Mouse (Mus musculus): ENCODE data around the gene Rassf1. TPM values are rescaled to one million over a fixed set of nuclear protein-coding genes. Genes with fewer than 3 reads are reported as not detected.

The Rassf1 gene
- polyA plus RNA-seq (2014; fragmentation: Illumina TruSeq; extraction: RNeasy Lipid Tissue Mini Kit (QIAGEN cat#74804); ENCODE audit: low read depth, low replicate concordance): 3.7 TPM

DNA sequence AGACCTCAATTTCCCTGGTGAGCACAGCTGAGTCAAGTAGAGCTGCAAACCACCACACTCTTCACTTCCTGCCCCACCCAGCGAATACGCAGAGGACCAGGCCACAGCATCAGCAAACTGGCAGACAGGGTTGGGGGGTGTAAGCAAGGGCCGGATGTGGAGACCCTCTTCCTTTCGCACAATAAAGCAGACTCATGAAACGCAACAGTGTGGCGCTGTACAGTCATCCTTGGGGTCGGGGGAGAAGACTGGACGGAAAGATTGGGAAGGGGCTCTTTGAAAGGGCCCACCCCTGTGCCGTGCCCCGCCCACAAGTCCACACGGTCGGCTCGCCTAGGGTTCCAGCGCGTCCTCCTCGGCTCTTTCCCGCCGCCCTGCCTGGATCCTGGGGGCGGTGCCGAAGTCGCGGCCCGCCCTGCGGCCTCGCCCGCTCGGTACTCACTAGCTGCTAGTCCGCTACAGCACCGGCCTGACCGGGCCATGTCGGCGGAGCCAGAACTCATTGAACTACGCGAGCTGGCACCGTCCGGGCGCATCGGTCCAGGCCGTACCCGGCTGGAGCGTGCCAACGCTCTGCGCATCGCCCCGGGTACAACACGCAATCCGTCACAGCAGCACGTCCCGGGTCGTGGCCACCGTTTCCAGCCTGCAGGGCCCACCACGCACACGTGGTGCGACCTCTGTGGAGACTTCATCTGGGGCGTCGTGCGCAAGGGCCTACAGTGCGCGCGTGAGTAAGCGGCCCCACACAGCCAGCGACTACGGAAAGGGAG, at the start of gene Rassf1:
Gene Rassf1, plus strand, starts transcription at position 439 of the 773 bp plus-strand sequence.

GRCm38 (mm10) chr9:107533791-107534407, 17.5 kb upstream of the Rassf1 start, which contains the start of gene Tmem115:
Tmem115 (plus strand) TSS chr9:107533945.

DNA sequence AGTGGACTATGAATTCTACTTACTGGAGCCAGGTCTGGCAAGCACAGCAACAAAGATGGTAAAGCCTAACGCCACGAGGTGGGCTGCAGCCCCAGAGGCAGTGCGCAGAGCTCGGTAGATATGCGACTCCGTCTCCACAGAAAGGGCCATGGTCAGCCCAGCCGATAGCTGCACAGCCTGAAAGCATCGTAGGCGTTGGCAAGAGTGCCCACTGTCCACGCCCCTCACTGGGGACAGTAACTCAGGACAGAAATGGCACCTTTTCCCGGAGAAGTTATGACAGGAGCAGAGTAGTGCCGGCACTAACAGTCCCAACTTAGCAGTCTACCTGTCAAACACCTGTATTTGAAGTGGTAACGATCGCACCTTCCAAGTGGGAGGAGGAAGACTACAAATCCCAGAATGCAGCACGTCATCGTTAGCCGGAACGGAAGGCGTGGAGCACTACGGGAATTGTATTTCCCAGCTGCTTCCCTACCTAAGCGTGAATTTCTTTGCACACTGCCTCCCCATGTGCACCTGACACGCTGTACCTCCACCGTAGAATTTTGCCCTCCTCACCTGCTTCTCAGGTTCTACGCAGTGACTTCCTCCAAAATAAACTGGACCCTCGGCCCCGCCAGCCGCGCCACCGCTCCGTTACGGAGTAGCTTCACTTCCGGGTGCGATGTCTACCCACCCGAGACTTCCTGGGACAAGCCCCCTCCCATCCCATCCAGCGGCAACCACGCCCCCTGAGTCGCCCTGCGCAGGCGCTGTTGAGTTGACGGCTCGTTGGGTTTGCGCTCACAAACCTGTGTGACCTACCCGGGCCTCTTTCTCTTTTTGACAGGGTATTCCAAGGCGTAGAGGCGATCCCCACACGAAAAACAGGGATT, 9.6 kb upstream of the Rassf1 start, which contains the start of the genes Cyb561d2 and Nprl2:
Gene Cyb561d2, minus strand, starts transcription at position 720 of the 878 bp plus-strand sequence.
Gene Nprl2, plus strand, starts transcription at position 753 of the 878 bp plus-strand sequence.

GRCm38 (mm10) chr9:107547026-107547425, 4.3 kb upstream of the Rassf1 start, which contains the start of gene Zmynd10:
Zmynd10 (plus strand) TSS chr9:107547298.

DNA sequence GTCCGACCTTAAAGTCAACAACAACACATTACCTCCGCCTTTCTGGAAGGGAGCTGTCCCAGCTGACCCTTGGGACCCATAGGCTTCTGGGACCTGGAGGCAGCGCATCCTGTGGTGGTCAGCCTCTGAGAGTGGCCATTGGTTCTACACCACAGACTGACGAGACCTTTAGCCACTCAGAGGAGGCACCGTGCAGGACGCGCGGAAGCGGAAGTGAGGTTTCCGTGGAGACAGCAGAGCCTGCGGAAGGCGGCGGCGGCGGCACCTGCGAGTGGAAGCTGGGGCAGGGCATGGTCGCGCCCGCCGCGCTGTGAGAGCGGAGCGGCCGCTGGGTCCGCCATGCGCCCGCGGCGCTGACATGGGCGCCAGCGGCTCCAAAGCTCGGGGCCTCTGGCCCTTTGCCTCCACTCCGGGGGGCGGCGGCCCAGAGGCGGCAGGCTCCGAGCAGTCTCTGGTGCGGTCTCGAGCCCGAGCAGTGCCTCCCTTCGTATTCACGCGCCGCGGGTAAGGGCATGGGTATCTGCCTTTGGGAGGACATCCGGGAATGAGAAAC, 11.8 kb downstream of the Rassf1 start, which contains the start of gene Tusc2:
Gene Tusc2, plus strand, starts transcription at position 227 of the 553 bp plus-strand sequence.

GRCm38 (mm10) chr9:107567702-107568319, 16.5 kb downstream of the Rassf1 start, which contains the start of gene Hyal2:
Hyal2 (plus strand) TSS chr9:107567945.

GRCm38 (mm10) chr9:107576357-107577107, 25.2 kb downstream of the Rassf1 start, which contains the start of gene Hyal1:
Hyal1 (plus strand) TSS chr9:107576927.

GRCm38 (mm10) chr9:107578587-107578986, 27.2 kb downstream of the Rassf1 start, which contains the start of gene Naa80:
Naa80 (plus strand) TSS chr9:107578887.

DNA sequence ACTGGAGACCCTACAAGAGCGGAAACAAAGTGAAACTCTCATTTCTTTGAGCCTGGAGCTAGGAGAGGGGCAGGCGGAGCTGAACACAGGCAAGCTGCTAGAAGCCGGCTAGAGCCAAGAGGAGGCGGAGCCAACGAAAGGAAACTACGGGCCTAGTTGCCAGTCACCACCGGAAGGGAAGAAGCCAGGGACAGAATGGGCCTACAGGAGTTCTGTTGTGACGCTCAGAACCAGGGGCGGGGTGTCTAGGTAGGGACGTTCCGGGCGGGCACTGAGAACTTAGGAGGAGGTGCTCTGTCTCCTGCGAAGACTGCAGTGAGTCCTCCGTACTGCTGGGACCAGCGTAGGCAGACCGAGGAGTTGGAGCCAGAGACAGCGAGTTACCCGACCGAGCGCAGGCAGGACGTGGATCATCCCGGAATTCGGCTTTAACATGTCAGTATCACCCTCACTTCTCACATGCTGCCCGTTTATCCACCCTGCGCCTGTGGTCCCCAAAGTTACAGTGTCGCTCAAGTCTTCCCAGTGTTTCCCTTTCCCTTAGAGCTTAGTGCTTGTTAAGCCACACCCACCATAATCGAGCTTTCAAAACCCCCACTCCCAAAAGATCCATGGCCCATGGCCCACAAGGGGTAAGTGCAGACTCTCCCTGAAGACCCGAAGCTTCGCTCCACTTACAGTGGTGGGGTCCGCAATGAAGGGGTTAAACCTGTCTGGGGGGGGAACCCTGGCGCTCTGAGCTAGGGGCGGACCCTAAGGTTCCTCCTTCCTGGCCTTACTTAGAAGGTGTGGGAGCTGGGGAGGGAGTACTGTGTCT, 29.4 kb downstream of the Rassf1 start, which contains the start of gene Hyal3:
Gene Hyal3, plus strand, starts transcription at position 318 of the 817 bp plus-strand sequence.

GRCm38 (mm10) chr9:107586974-107587832, 35.8 kb downstream of the Rassf1 start, which contains the start of gene Ifrd2:
Ifrd2 (plus strand) TSS chr9:107587642.

GRCm38 (mm10) chr9:107608741-107609432, 57.5 kb downstream of the Rassf1 start, which contains the start of gene Sema3b:
Sema3b (minus strand) TSS chr9:107609229.

Other genes with a start within 250 kb of the Rassf1 start
- 6.1 TPM for gene Hemk1, start 213.2 kb upstream of the Rassf1 start, polyA plus RNA-seq (2014; fragmentation: Illumina TruSeq; extraction: RNeasy Lipid Tissue Mini Kit (QIAGEN cat#74804); ENCODE audit: low read depth, low replicate concordance)
- gene 6430571L13Rik, start 211.0 kb upstream of the Rassf1 start, polyA plus RNA-seq (2014; fragmentation: Illumina TruSeq; extraction: RNeasy Lipid Tissue Mini Kit (QIAGEN cat#74804); ENCODE audit: low read depth, low replicate concordance): 0.13 TPM
- gene Cacna2d2, start 151.9 kb upstream of the Rassf1 start, polyA plus RNA-seq (2014; fragmentation: Illumina TruSeq; extraction: RNeasy Lipid Tissue Mini Kit (QIAGEN cat#74804); ENCODE audit: low read depth, low replicate concordance): not detected
- gene Tmem115, start 17.6 kb upstream of the Rassf1 start, polyA plus RNA-seq (2014; fragmentation: Illumina TruSeq; extraction: RNeasy Lipid Tissue Mini Kit (QIAGEN cat#74804); ENCODE audit: low read depth, low replicate concordance): 0.45 TPM
- gene Cyb561d2, start 9.4 kb upstream of the Rassf1 start, polyA plus RNA-seq (2014; fragmentation: Illumina TruSeq; extraction: RNeasy Lipid Tissue Mini Kit (QIAGEN cat#74804); ENCODE audit: low read depth, low replicate concordance): 5.3 TPM
- gene Nprl2, start 9.3 kb upstream of the Rassf1 start, polyA plus RNA-seq (2014; fragmentation: Illumina TruSeq; extraction: RNeasy Lipid Tissue Mini Kit (QIAGEN cat#74804); ENCODE audit: low read depth, low replicate concordance): 2.0 TPM
- not detected for gene Zmynd10, start 4.3 kb upstream of the Rassf1 start, polyA plus RNA-seq (2014; fragmentation: Illumina TruSeq; extraction: RNeasy Lipid Tissue Mini Kit (QIAGEN cat#74804); ENCODE audit: low read depth, low replicate concordance)
- gene Tusc2, start 11.7 kb downstream of the Rassf1 start, polyA plus RNA-seq (2014; fragmentation: Illumina TruSeq; extraction: RNeasy Lipid Tissue Mini Kit (QIAGEN cat#74804); ENCODE audit: low read depth, low replicate concordance): 17.6 TPM
- gene Hyal2, start 16.4 kb downstream of the Rassf1 start, polyA plus RNA-seq (2014; fragmentation: Illumina TruSeq; extraction: RNeasy Lipid Tissue Mini Kit (QIAGEN cat#74804); ENCODE audit: low read depth, low replicate concordance): 1.2 TPM
- 24.4 TPM for gene Hyal1, start 25.4 kb downstream of the Rassf1 start, polyA plus RNA-seq (2014; fragmentation: Illumina TruSeq; extraction: RNeasy Lipid Tissue Mini Kit (QIAGEN cat#74804); ENCODE audit: low read depth, low replicate concordance)
- 3.7 TPM for gene Naa80, start 27.3 kb downstream of the Rassf1 start, polyA plus RNA-seq (2014; fragmentation: Illumina TruSeq; extraction: RNeasy Lipid Tissue Mini Kit (QIAGEN cat#74804); ENCODE audit: low read depth, low replicate concordance)
- gene Hyal3, start 29.3 kb downstream of the Rassf1 start, polyA plus RNA-seq (2014; fragmentation: Illumina TruSeq; extraction: RNeasy Lipid Tissue Mini Kit (QIAGEN cat#74804); ENCODE audit: low read depth, low replicate concordance): not detected
- gene Ifrd2, start 36.1 kb downstream of the Rassf1 start, polyA plus RNA-seq (2014; fragmentation: Illumina TruSeq; extraction: RNeasy Lipid Tissue Mini Kit (QIAGEN cat#74804); ENCODE audit: low read depth, low replicate concordance): 27.0 TPM
- gene Sema3b, start 57.7 kb downstream of the Rassf1 start, polyA plus RNA-seq (2014; fragmentation: Illumina TruSeq; extraction: RNeasy Lipid Tissue Mini Kit (QIAGEN cat#74804); ENCODE audit: low read depth, low replicate concordance): 0.21 TPM
- gene Gnai2, start 83.8 kb downstream of the Rassf1 start, polyA plus RNA-seq (2014; fragmentation: Illumina TruSeq; extraction: RNeasy Lipid Tissue Mini Kit (QIAGEN cat#74804); ENCODE audit: low read depth, low replicate concordance): 13.6 TPM
- 104 TPM for gene Slc38a3, start 118.0 kb downstream of the Rassf1 start, polyA plus RNA-seq (2014; fragmentation: Illumina TruSeq; extraction: RNeasy Lipid Tissue Mini Kit (QIAGEN cat#74804); ENCODE audit: low read depth, low replicate concordance)
- gene Gnat1, start 128.2 kb downstream of the Rassf1 start, polyA plus RNA-seq (2014; fragmentation: Illumina TruSeq; extraction: RNeasy Lipid Tissue Mini Kit (QIAGEN cat#74804); ENCODE audit: low read depth, low replicate concordance): 0.16 TPM
- gene Sema3f, start 158.9 kb downstream of the Rassf1 start, polyA plus RNA-seq (2014; fragmentation: Illumina TruSeq; extraction: RNeasy Lipid Tissue Mini Kit (QIAGEN cat#74804); ENCODE audit: low read depth, low replicate concordance): 0.56 TPM
- 54.1 TPM for gene Rbm5, start 219.4 kb downstream of the Rassf1 start, polyA plus RNA-seq (2014; fragmentation: Illumina TruSeq; extraction: RNeasy Lipid Tissue Mini Kit (QIAGEN cat#74804); ENCODE audit: low read depth, low replicate concordance)

All from liver, adult 10 weeks (tissue).